Mouse (Mus musculus): ENCODE measurements at regions not wholly inside any gene's neighbourhood (a gene's known extent, or its start where the extent isn't known, plus 50 kb on each side); places are given as distances from the start of the nearest gene placed in this dataset.

- WGBS = 59% methylated on average over 4 of the region's 4 CpGs
- Histone ChIP-seq H3K4me3 (no peak overlapping the region), H3K27ac (replicated peaks) (no peak overlapping the region), H3K36me3 (replicated peaks) (no peaks in the 10 kb centered on the region), H3K9me3 (no peaks in the 10 kb centered on the region), H3K27me3 (replicated peaks; ENCODE audit: low read depth, poor library complexity, severe bottlenecking) (no peaks in the 10 kb centered on the region), H3K4me1 (peaks cover 15% of the 10 kb centered on the region)
- DNase-seq (ENCODE audit: low spot score) = no peak
Observed at GRCm38 (mm10) chr14:17090573-17090937, 271.6 kb upstream of the Rarb start.

GRCm38 (mm10) chr14:17089640-17090572, 270.9 kb upstream of the Rarb start:
- H3K4me1 ChIP-seq = peaks cover 11% of the 10 kb centered on the region
- H3K9me3 ChIP-seq = no peaks in the 10 kb centered on the region
- H3K27ac ChIP-seq (replicated peaks) = no peak overlapping the region
- DNase-seq (ENCODE audit: low spot score) = no peak
- 51% methylated on average over 3 of the region's 3 CpGs for WGBS
- H3K4me3 ChIP-seq = no peak overlapping the region
- no peaks in the 10 kb centered on the region for H3K36me3 ChIP-seq (replicated peaks)
- H3K27me3 ChIP-seq (replicated peaks; ENCODE audit: low read depth, poor library complexity, severe bottlenecking) = no peaks in the 10 kb centered on the region

- Histone ChIP-seq H3K36me3 (replicated peaks) (no peaks in the 10 kb centered on the region), H3K27me3 (replicated peaks; ENCODE audit: low read depth, poor library complexity, severe bottlenecking) (no peaks in the 10 kb centered on the region), H3K4me1 (peaks cover 9% of the 10 kb centered on the region), H3K27ac (replicated peaks) (no peak overlapping the region), H3K4me3 (no peak overlapping the region), H3K9me3 (no peaks in the 10 kb centered on the region)
- no peak for DNase-seq (ENCODE audit: low spot score)
Observed at GRCm38 (mm10) chr14:17089089-17089634, 270.2 kb upstream of the Rarb start.

- Histone ChIP-seq H3K27ac (replicated peaks) (no peak overlapping the region), H3K4me1 (peaks cover 9% of the 10 kb centered on the region), H3K9me3 (no peaks in the 10 kb centered on the region), H3K36me3 (replicated peaks) (no peaks in the 10 kb centered on the region), H3K4me3 (no peak overlapping the region), H3K27me3 (replicated peaks; ENCODE audit: low read depth, poor library complexity, severe bottlenecking) (no peaks in the 10 kb centered on the region)
- 91% methylated on average over 1 of the region's 1 CpGs for WGBS
- no peak for DNase-seq (ENCODE audit: low spot score)
Observed at GRCm38 (mm10) chr14:17087828-17088227, 268.9 kb upstream of the Rarb start.

GRCm38 (mm10) chr14:17083907-17084306, 265.0 kb upstream of the Rarb start:
- WGBS = 71% methylated on average over 2 of the region's 2 CpGs
- H3K27me3 ChIP-seq (replicated peaks; ENCODE audit: low read depth, poor library complexity, severe bottlenecking) = no peaks in the 10 kb centered on the region
- no peaks in the 10 kb centered on the region for H3K4me1 ChIP-seq
- H3K36me3 ChIP-seq (replicated peaks) = no peaks in the 10 kb centered on the region
- no peak for DNase-seq (ENCODE audit: low spot score)
- no peaks in the 10 kb centered on the region for H3K9me3 ChIP-seq
- H3K27ac ChIP-seq (replicated peaks) = no peak overlapping the region
- no peak overlapping the region for H3K4me3 ChIP-seq

GRCm38 (mm10) chr14:17081904-17082303, 262.9 kb upstream of the Rarb start:
- Histone ChIP-seq H3K27me3 (replicated peaks; ENCODE audit: low read depth, poor library complexity, severe bottlenecking) (no peaks in the 10 kb centered on the region), H3K27ac (replicated peaks) (no peak overlapping the region), H3K4me3 (no peak overlapping the region), H3K9me3 (no peaks in the 10 kb centered on the region), H3K36me3 (replicated peaks) (no peaks in the 10 kb centered on the region), H3K4me1 (no peaks in the 10 kb centered on the region)
- WGBS = 44% methylated on average over 2 of the region's 2 CpGs
- no peak for DNase-seq (ENCODE audit: low spot score)

GRCm38 (mm10) chr14:17079513-17079912, 260.6 kb upstream of the Rarb start:
- no peaks in the 10 kb centered on the region for H3K4me1 ChIP-seq
- H3K36me3 ChIP-seq (replicated peaks) = no peaks in the 10 kb centered on the region
- WGBS = 85% methylated on average over 2 of the region's 2 CpGs
- no peak overlapping the region for H3K27ac ChIP-seq (replicated peaks)
- no peak overlapping the region for H3K4me3 ChIP-seq
- no peak for DNase-seq (ENCODE audit: low spot score)
- H3K27me3 ChIP-seq (replicated peaks; ENCODE audit: low read depth, poor library complexity, severe bottlenecking) = no peaks in the 10 kb centered on the region
- no peaks in the 10 kb centered on the region for H3K9me3 ChIP-seq

- WGBS = 89% methylated on average over 1 of the region's 1 CpGs
- Histone ChIP-seq H3K9me3 (no peaks in the 10 kb centered on the region), H3K4me3 (no peak overlapping the region), H3K36me3 (replicated peaks) (no peaks in the 10 kb centered on the region), H3K4me1 (no peaks in the 10 kb centered on the region), H3K27ac (replicated peaks) (no peak overlapping the region), H3K27me3 (replicated peaks; ENCODE audit: low read depth, poor library complexity, severe bottlenecking) (no peaks in the 10 kb centered on the region)
- no peak for DNase-seq (ENCODE audit: low spot score)
Observed at GRCm38 (mm10) chr14:17061358-17061757, 242.4 kb upstream of the Rarb start.

- Histone ChIP-seq H3K4me1 (no peaks in the 10 kb centered on the region), H3K27me3 (replicated peaks; ENCODE audit: low read depth, poor library complexity, severe bottlenecking) (no peaks in the 10 kb centered on the region), H3K4me3 (no peak overlapping the region), H3K27ac (replicated peaks) (no peak overlapping the region), H3K9me3 (no peaks in the 10 kb centered on the region), H3K36me3 (replicated peaks) (no peaks in the 10 kb centered on the region)
- WGBS = 93% methylated on average over 1 of the region's 1 CpGs
- no peak for DNase-seq (ENCODE audit: low spot score)
Observed at GRCm38 (mm10) chr14:17058438-17058837, 239.5 kb upstream of the Rarb start.

- Histone ChIP-seq H3K27me3 (replicated peaks; ENCODE audit: low read depth, poor library complexity, severe bottlenecking) (no peaks in the 10 kb centered on the region), H3K36me3 (replicated peaks) (no peaks in the 10 kb centered on the region), H3K4me3 (no peak overlapping the region), H3K9me3 (no peaks in the 10 kb centered on the region), H3K4me1 (no peaks in the 10 kb centered on the region), H3K27ac (replicated peaks) (no peak overlapping the region)
- DNase-seq (ENCODE audit: low spot score) = no peak
- WGBS = 93% methylated on average over 3 of the region's 3 CpGs
Observed at GRCm38 (mm10) chr14:17057355-17057754, 238.4 kb upstream of the Rarb start.

- no peak for DNase-seq (ENCODE audit: low spot score)
Observed at GRCm38 (mm10) chr14:17055741-17056140, 236.8 kb upstream of the Rarb start.

GRCm38 (mm10) chr14:17054381-17054780, 235.4 kb upstream of the Rarb start:
- H3K4me3 ChIP-seq = no peak overlapping the region
- no peaks in the 10 kb centered on the region for H3K9me3 ChIP-seq
- H3K4me1 ChIP-seq = no peaks in the 10 kb centered on the region
- DNase-seq (ENCODE audit: low spot score) = no peak
- 77% methylated on average over 3 of the region's 3 CpGs for WGBS
- no peak overlapping the region for H3K27ac ChIP-seq (replicated peaks)
- no peaks in the 10 kb centered on the region for H3K27me3 ChIP-seq (replicated peaks; ENCODE audit: low read depth, poor library complexity, severe bottlenecking)
- no peaks in the 10 kb centered on the region for H3K36me3 ChIP-seq (replicated peaks)

More at GRCm38 (mm10) chr14:17055741-17056140, 236.8 kb upstream of the Rarb start:
- H3K27me3 ChIP-seq (replicated peaks; ENCODE audit: low read depth, poor library complexity, severe bottlenecking) = no peaks in the 10 kb centered on the region
- no peaks in the 10 kb centered on the region for H3K9me3 ChIP-seq
- no peaks in the 10 kb centered on the region for H3K4me1 ChIP-seq
- no peak overlapping the region for H3K27ac ChIP-seq (replicated peaks)
- no peak overlapping the region for H3K4me3 ChIP-seq
- H3K36me3 ChIP-seq (replicated peaks) = no peaks in the 10 kb centered on the region
- WGBS = 89% methylated on average over 1 of the region's 1 CpGs

GRCm38 (mm10) chr14:17046808-17047207, 227.9 kb upstream of the Rarb start:
- no peak overlapping the region for H3K27ac ChIP-seq (replicated peaks)
- no peaks in the 10 kb centered on the region for H3K4me1 ChIP-seq
- H3K4me3 ChIP-seq = no peak overlapping the region
- H3K9me3 ChIP-seq = no peaks in the 10 kb centered on the region
- H3K36me3 ChIP-seq (replicated peaks) = no peaks in the 10 kb centered on the region
- DNase-seq (ENCODE audit: low spot score) = no peak
- no peaks in the 10 kb centered on the region for H3K27me3 ChIP-seq (replicated peaks; ENCODE audit: low read depth, poor library complexity, severe bottlenecking)
- WGBS = 77% methylated on average over 2 of the region's 2 CpGs
